Mouse (Mus musculus) MEL (cell line): ENCODE measurements at regions not wholly inside any gene's neighbourhood (a gene's known extent, or its start where the extent isn't known, plus 50 kb on each side); places are given as distances from the start of the nearest gene placed in this dataset.

ENCODE experiments used
- DNase-seq: peaks from one replicate; pipeline ENCODE4 v3.0.0; 2011; ENCODE audit warnings: low read depth, low spot score
- H3K27ac ChIP-seq: 2 replicates; pipeline ENCODE4 v1.5.1; 2012; ENCODE audit warnings: low read depth, mild to moderate bottlenecking, control low read depth, low read length, moderate library complexity; ENCODE audit not compliant: control insufficient read depth
- H3K27me3 ChIP-seq, 2 experiments: fragments of 150-350 bp in 1 of 2; sonication (generic) in 1 of 2; 2 replicates each; pipeline ENCODE4 v1.6.1; 2012; ENCODE audit warnings: low read length in 2 of 2, mild to moderate bottlenecking in 2 of 2, improper control_type of control experiment in 1 of 2, moderate library complexity in 1 of 2; ENCODE audit not compliant: insufficient read depth in 2 of 2, control insufficient read depth in 1 of 2
- H3K36me3 ChIP-seq, 2 experiments: 2 replicates each; pipeline ENCODE4 v1.6.1; 2012 to 2014; ENCODE audit warnings: low read length in 2 of 2, improper control_type of control experiment in 1 of 2, inconsistent platforms in 1 of 2, mild to moderate bottlenecking in 1 of 2; ENCODE audit not compliant: insufficient read depth in 2 of 2, control insufficient read depth in 1 of 2
- H3K4me1 ChIP-seq, 2 experiments: fragments of 150-350 bp in 1 of 2; sonication (generic) in 1 of 2; 2 replicates each; pipeline ENCODE4 v1.6.1; 2012; ENCODE audit warnings: low read length in 2 of 2, improper control_type of control experiment in 1 of 2, mild to moderate bottlenecking in 1 of 2; ENCODE audit not compliant: insufficient read depth in 2 of 2, control insufficient read depth in 1 of 2
- H3K4me3 ChIP-seq, 2 experiments: fragments of 150-350 bp in 1 of 2; sonication (generic) in 1 of 2; 2 replicates each; pipeline ENCODE4 v1.5.1; 2012; ENCODE audit warnings: low read depth in 2 of 2, low read length in 2 of 2, mild to moderate bottlenecking in 2 of 2, moderate library complexity in 2 of 2, control low read depth in 1 of 2, improper control_type of control experiment in 1 of 2; ENCODE audit not compliant: control insufficient read depth in 1 of 2, insufficient read depth in 1 of 2
- H3K79me2 ChIP-seq: 2 replicates; pipeline ENCODE4 v1.6.1; 2012; ENCODE audit warnings: mild to moderate bottlenecking, low read length, moderate library complexity; ENCODE audit not compliant: control insufficient read depth, poor library complexity, insufficient read depth
- H3K9ac ChIP-seq: 2 replicates; pipeline ENCODE4 v1.6.1; 2012; ENCODE audit warnings: low read depth, mild to moderate bottlenecking, control low read depth, low read length, moderate library complexity; ENCODE audit not compliant: control insufficient read depth, poor library complexity, severe bottlenecking
- H3K9me3 ChIP-seq: fragments of 150-350 bp; sonication (generic); replicated peaks from 2 replicates; pipeline ENCODE4 v1.6.1; 2012; ENCODE audit warnings: mild to moderate bottlenecking, low read length, improper control_type of control experiment, moderate library complexity; ENCODE audit not compliant: insufficient read depth
- BHLHE40 ChIP-seq: IDR thresholded peaks from 2 replicates; pipeline ENCODE4 v1.6.1; 2012; ENCODE audit warnings: low read depth, mild to moderate bottlenecking, inconsistent platforms, low read length, improper control_type of control experiment, borderline replicate concordance
- CHD2 ChIP-seq: IDR thresholded peaks from 2 replicates; pipeline ENCODE4 v1.6.1; 2011; ENCODE audit warnings: low read length, improper control_type of control experiment
- CTCF ChIP-seq, 3 experiments: IDR thresholded peaks in 2 of 3; conservative IDR thresholded peaks in 1 of 3; 2 replicates each; pipeline ENCODE4 v1.5.1; 2011 to 2012; ENCODE audit warnings: low read length in 3 of 3, low read depth in 2 of 3, mild to moderate bottlenecking in 2 of 3, improper control_type of control experiment in 1 of 3, inconsistent platforms in 1 of 3, mixed read lengths in 1 of 3, moderate library complexity in 1 of 3; ENCODE audit not compliant: control insufficient read depth in 1 of 3, insufficient read depth in 1 of 3, poor library complexity in 1 of 3, severe bottlenecking in 1 of 3
- E2F4 ChIP-seq: IDR thresholded peaks from 2 replicates; pipeline ENCODE4 v1.6.1; 2011; ENCODE audit warnings: low read depth, low read length, improper control_type of control experiment, borderline replicate concordance
- ELF1 ChIP-seq: IDR thresholded peaks from 2 replicates; pipeline ENCODE4 v1.6.1; 2014; ENCODE audit warnings: low read depth, mild to moderate bottlenecking, inconsistent platforms, low read length, improper control_type of control experiment, moderate library complexity
- EP300 ChIP-seq, 2 experiments: IDR thresholded peaks; 2 replicates each; pipeline ENCODE4 v1.6.1; 2011; ENCODE audit warnings: improper control_type of control experiment in 2 of 2, low read length in 2 of 2, low read depth in 1 of 2, mild to moderate bottlenecking in 1 of 2
- ETS1 ChIP-seq: IDR thresholded peaks from 2 replicates; pipeline ENCODE4 v1.6.1; 2012; ENCODE audit warnings: low read depth, mild to moderate bottlenecking, inconsistent platforms, low read length, improper control_type of control experiment, moderate library complexity
- GABPA ChIP-seq: IDR thresholded peaks from 2 replicates; pipeline ENCODE4 v1.6.1; 2012; ENCODE audit warnings: low read depth, mild to moderate bottlenecking, inconsistent platforms, low read length, improper control_type of control experiment, moderate library complexity
- KAT2A ChIP-seq: conservative IDR thresholded peaks from 2 replicates; pipeline ENCODE4 v1.6.1; 2012; ENCODE audit warnings: low read depth, low read length, improper control_type of control experiment, inconsistent platforms
- MAFK ChIP-seq: IDR thresholded peaks from 2 replicates; pipeline ENCODE4 v1.6.1; 2011; ENCODE audit warnings: low read depth, mild to moderate bottlenecking, low read length, improper control_type of control experiment, borderline replicate concordance
- MAZ ChIP-seq: IDR thresholded peaks from 2 replicates; pipeline ENCODE4 v1.6.1; 2012; ENCODE audit warnings: low read depth, mild to moderate bottlenecking, inconsistent platforms, low read length, improper control_type of control experiment
- MXI1 ChIP-seq: IDR thresholded peaks from 2 replicates; pipeline ENCODE4 v1.6.1; 2011; ENCODE audit warnings: mild to moderate bottlenecking, low read depth, low read length, improper control_type of control experiment
- MYB ChIP-seq: IDR thresholded peaks from 2 replicates; pipeline ENCODE4 v1.6.1; 2011; ENCODE audit warnings: mild to moderate bottlenecking, low read depth, low read length, improper control_type of control experiment
- MYC ChIP-seq: IDR thresholded peaks from 2 replicates; pipeline ENCODE4 v1.6.1; 2011; ENCODE audit warnings: low read depth, mild to moderate bottlenecking, low read length, improper control_type of control experiment, moderate library complexity
- NELFE ChIP-seq: IDR thresholded peaks from 2 replicates; pipeline ENCODE4 v1.6.1; 2011; ENCODE audit warnings: low read depth, low read length, improper control_type of control experiment
- POLR2A ChIP-seq, 2 experiments: IDR thresholded peaks; 2 replicates each; pipeline ENCODE4 v1.6.1; 2011 to 2012; ENCODE audit warnings: low read length in 2 of 2, mild to moderate bottlenecking in 2 of 2, control low read depth in 1 of 2, improper control_type of control experiment in 1 of 2, low read depth in 1 of 2, moderate library complexity in 1 of 2; ENCODE audit not compliant: control insufficient read depth in 1 of 2, insufficient read depth in 1 of 2, poor library complexity in 1 of 2
- POLR2AphosphoS5 ChIP-seq: IDR thresholded peaks from 2 replicates; pipeline ENCODE4 v1.6.1; 2012; ENCODE audit warnings: low read depth, borderline replicate concordance, mild to moderate bottlenecking, inconsistent platforms, low read length, moderate library complexity, mixed read lengths
- TAL1 ChIP-seq: IDR thresholded peaks from 2 replicates; pipeline ENCODE4 v1.6.1; 2012; ENCODE audit warnings: mild to moderate bottlenecking, inconsistent platforms, low read length, moderate library complexity, mixed read lengths
- UBTF ChIP-seq: IDR thresholded peaks from 2 replicates; pipeline ENCODE4 v1.6.1; 2012; ENCODE audit warnings: low read depth, mild to moderate bottlenecking, inconsistent platforms, low read length, improper control_type of control experiment, moderate library complexity, borderline replicate concordance; ENCODE audit not compliant: insufficient read depth
- ZC3H11A ChIP-seq: IDR thresholded peaks from 2 replicates; pipeline ENCODE4 v1.6.1; 2012; ENCODE audit warnings: low read depth, mild to moderate bottlenecking, inconsistent platforms, low read length, improper control_type of control experiment
- ZMIZ1 ChIP-seq: IDR thresholded peaks from 2 replicates; pipeline ENCODE4 v1.6.1; 2012; ENCODE audit warnings: low read depth, mild to moderate bottlenecking, inconsistent platforms, low read length, improper control_type of control experiment, moderate library complexity
- ZNF384 ChIP-seq: IDR thresholded peaks from 2 replicates; pipeline ENCODE4 v1.6.1; 2012; ENCODE audit warnings: low read depth, mild to moderate bottlenecking, inconsistent platforms, low read length, improper control_type of control experiment

GRCm38 (mm10) chr10:98325720-98326119, 588.5 kb upstream of the Atp2b1 start:
- Histone ChIP-seq H3K79me2 (no peaks in the 10 kb centered on the region), H3K27me3 (no peaks in the 10 kb centered on the region), H3K9ac (no peak overlapping the region), H3K4me1 (no peaks in the 10 kb centered on the region), H3K36me3 (no peaks in the 10 kb centered on the region), H3K27ac (no peak overlapping the region), H3K9me3 (no peaks in the 10 kb centered on the region), H3K4me3 (no peak overlapping the region)
- DNase-seq: no peak
- TF ChIP-seq MXI1 (no peak), ZNF384 (no peak), TAL1 (no peak), POLR2AphosphoS5 (no peak), MYC (no peak), MAFK (no peak), ZC3H11A (no peak), ELF1 (no peak), POLR2A (IDR thresholded peaks at IDR 0.05; ENCODE audit: control insufficient read depth in 1 of 2, insufficient read depth in 1 of 2, low read depth in 1 of 2, low read length in 2 of 2, poor library complexity in 1 of 2) (no peak), ETS1 (no peak), BHLHE40 (no peak), CTCF (IDR thresholded peaks at IDR 0.05 in 2 of 3, conservative IDR thresholded peaks at IDR 0.05 in 1 of 3; ENCODE audit: control insufficient read depth in 1 of 3, insufficient read depth in 1 of 3, low read depth in 2 of 3, low read length in 3 of 3, poor library complexity in 1 of 3, severe bottlenecking in 1 of 3) (no peak), NELFE (no peak), MAZ (no peak), ZMIZ1 (no peak), E2F4 (no peak), MYB (no peak), UBTF (no peak)

- Histone ChIP-seq H3K4me1 (no peaks in the 10 kb centered on the region), H3K36me3 (no peaks in the 10 kb centered on the region), H3K9ac (no peak overlapping the region), H3K79me2 (no peaks in the 10 kb centered on the region), H3K9me3 (no peaks in the 10 kb centered on the region), H3K27me3 (no peaks in the 10 kb centered on the region), H3K4me3 (no peak overlapping the region), H3K27ac (no peak overlapping the region)
- TF ChIP-seq EP300 (IDR thresholded peaks at IDR 0.05; ENCODE audit: low read depth in 1 of 2, low read length in 2 of 2) (no peak), KAT2A (no peak), GABPA (no peak), BHLHE40 (no peak), ZNF384 (no peak), MYC (no peak), NELFE (no peak), MAZ (no peak), CHD2 (no peak)
- DNase-seq: no peak
Measured at GRCm38 (mm10) chr10:98332682-98333081, 581.5 kb upstream of the Atp2b1 start.
